ENCODE assay signal across 9 mouse cellular contexts in genomic region chr19:33225858-33226705, GRCm38 (mm10).
DNase-seq lines count a peak whose midpoint lies in the region; ATAC-seq and TF ChIP-seq lines count a peak whose summit lies in the region.
"Had no signal": no experiment of that assay in that cellular context is flagged by ENCODE, and none has a peak within 500 bp of the region (broad histone marks: within the 10 kb centered on the region; RNA-seq: fewer than 3 reads in every experiment).

No protein-coding gene starts in this region.

- intact Hi-C loops in heart, adult 2 months (cut with DNase I), result loop anchor here (2.0 to 10.0 kb wide), 4 partner anchors 111 to 471 kb away; no protein-coding TSS in a partner anchor

- TF ChIP-seq CTCF in heart, adult 2 months (IDR thresholded peaks at IDR 0.05), result peak; percentile 54
- peak; percentile 42 for TF ChIP-seq CTCF in lung, postnatal 0 days (IDR thresholded peaks at IDR 0.05)

- H3K4me1 ChIP-seq in heart, adult 2 months (ENCODE audit: control insufficient read depth, insufficient read depth, low read length), result peaks cover 4% of the 10 kb centered on the region
- peaks cover 6% of the 10 kb centered on the region; the same call in 1 of the 2 replicates for H3K4me1 ChIP-seq in lung, postnatal 0 days (ENCODE audit: insufficient read depth, low read depth, low read length)

- peak overlapping the region; percentile 23; the same call in 1 of the 2 replicates for H3K27ac ChIP-seq in heart, adult 2 months
- no peak overlapping the region for H3K27ac ChIP-seq in lung, postnatal 0 days (ENCODE audit: low read length)
- H3K27ac ChIP-seq: limb, embryonic 10.5 days had no signal

- H3K4me3 ChIP-seq in heart, adult 2 months, result no peak overlapping the region
- H3K4me3 ChIP-seq in lung, postnatal 0 days (ENCODE audit: low read depth, low read length), result no peak overlapping the region
- H3K4me3 ChIP-seq: limb, embryonic 10.5 days had no signal

- WGBS in heart, adult 2 months, result 68% methylated on average over 5 of the region's 5 CpGs
- WGBS in lung, postnatal 0 days, result 59% methylated on average over 5 of the region's 5 CpGs

- no peak for ATAC-seq in lung, postnatal 0 days

- no peaks in the 10 kb centered on the region for H3K27me3 ChIP-seq in heart, adult 2 months (ENCODE audit: control insufficient read depth, insufficient read depth, low read length)
- no peaks in the 10 kb centered on the region for H3K27me3 ChIP-seq in lung, postnatal 0 days (replicated peaks; ENCODE audit: insufficient read depth, low read length)

- no peak overlapping the region for H3K9ac ChIP-seq in heart, adult 2 months (ENCODE audit: low read depth, low read length)
- H3K9ac ChIP-seq in lung, postnatal 0 days (replicated peaks; ENCODE audit: low read depth), result no peak overlapping the region

- no peak for TF ChIP-seq EP300 in heart, adult 2 months (IDR thresholded peaks at IDR 0.05; ENCODE audit: insufficient read depth, low read depth, low read length)
- no peak; the same call in 1 of the 2 replicates for TF ChIP-seq EP300 in lung, postnatal 0 days (IDR thresholded peaks at IDR 0.05)

- no peaks in the 10 kb centered on the region for H3K9me3 ChIP-seq in lung, postnatal 0 days (ENCODE audit: low read length)
- H3K9me3 ChIP-seq: limb, embryonic 10.5 days had no signal

- no peak for TF ChIP-seq POLR2A in heart, adult 2 months (IDR thresholded peaks at IDR 0.05; ENCODE audit: insufficient read depth, low read depth, low read length)

- no peaks in the 10 kb centered on the region for H3K79me2 ChIP-seq in heart, adult 2 months (replicated peaks; ENCODE audit: control insufficient read depth, insufficient read depth, low read length)

- no peak for DNase-seq in heart, adult 2 months
- DNase-seq in heart, postnatal 4 days, result no peak
- DNase-seq in lung, postnatal 0 days (ENCODE audit: low spot score), result peak; percentile 35
- DNase-seq in lung, postnatal 4 days, result no peak
- DNase-seq in MN1 (ENCODE audit: low spot score), result peak; percentile 31
- peak; percentile 27 for DNase-seq in induced T-regulatory cell, adult 2 months (ENCODE audit: low read depth)
- no peak for DNase-seq in ovary, adult 18-20 months (ENCODE audit: low spot score)
- no peak for DNase-seq in adrenal gland, adult 2 months

- H3K36me3 ChIP-seq in heart, adult 2 months (ENCODE audit: control insufficient read depth, insufficient read depth, low read length), result no peaks in the 10 kb centered on the region
- H3K36me3 ChIP-seq in lung, postnatal 0 days (ENCODE audit: insufficient read depth, low read length), result no peaks in the 10 kb centered on the region
- H3K36me3 ChIP-seq: limb, embryonic 10.5 days had no signal

- H3K4me2 ChIP-seq in lung, postnatal 0 days (replicated peaks; ENCODE audit: low read depth, low read length), result no peak overlapping the region

Comparison
In these comparisons a context has a peak if more than half of its experiments do, and no peak if none do; other contexts are left out.
1. DNase-seq: peak in lung, postnatal 0 days (single experiment), MN1 (single experiment) and induced T-regulatory cell, adult 2 months (single experiment); none in heart, adult 2 months (0 of 2), heart, postnatal 4 days (single experiment), lung, postnatal 4 days (0 of 2), ovary, adult 18-20 months (single experiment) and adrenal gland, adult 2 months (single experiment).